Mouse (Mus musculus) layer of hippocampus, adult 9-10 months (tissue): ENCODE measurements at regions not wholly inside any gene's neighbourhood (a gene's known extent, or its start where the extent isn't known, plus 50 kb on each side); places are given as distances from the start of the nearest gene placed in this dataset.
"Not testable (repeated sequence)": the region's sequence is repeated elsewhere in the genome, so short reads cannot be mapped to it uniquely, and the experiment has no call there.

Experiments
- DNase-seq: peaks from one replicate; pipeline ENCODE4 v3.0.0; 2022; ENCODE audit warnings: low spot score

GRCm38 (mm10) chr14:107214391-107214790 lies 1108.4 kb downstream of the Trim52 start:
- no peak for DNase-seq

DNA sequence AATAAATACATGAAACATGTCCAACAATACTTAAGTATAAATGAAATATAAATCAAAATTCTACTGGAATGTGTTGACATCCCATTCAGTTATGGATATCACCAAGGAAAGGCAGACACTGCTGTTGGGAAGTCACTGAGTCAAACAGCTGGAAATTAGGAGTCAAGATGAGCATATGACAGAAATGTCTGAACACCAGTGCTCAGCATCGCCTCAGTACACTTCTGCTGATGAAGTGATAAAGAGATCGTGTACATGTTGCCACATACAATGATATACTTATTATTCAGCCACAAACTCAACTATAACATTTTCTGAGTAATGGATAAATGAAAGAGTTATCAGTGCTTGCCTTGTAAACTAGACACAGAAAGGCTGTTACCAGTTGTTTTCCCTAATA lies 1158.2 kb downstream of the Trim52 start:
- DNase-seq, result no peak

DNA sequence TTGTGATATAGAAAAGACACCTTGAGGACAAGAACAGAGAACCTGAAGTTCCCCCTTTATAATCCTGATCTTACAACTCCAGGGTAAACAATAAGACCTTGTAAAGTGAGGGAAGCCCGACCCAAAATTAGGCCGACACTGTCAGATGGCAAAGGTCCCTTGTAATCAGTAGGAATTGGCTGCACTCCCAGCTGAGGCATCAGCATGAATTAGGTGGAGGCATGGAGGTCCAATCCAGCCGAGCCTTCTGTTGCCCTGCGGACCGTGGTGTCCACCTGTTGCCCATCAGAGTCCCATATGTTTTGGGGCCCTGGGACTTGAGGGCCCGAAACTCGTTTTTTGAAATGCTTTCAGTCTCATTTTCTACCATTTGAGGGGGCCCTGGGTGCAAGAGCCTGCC lies 1174.3 kb downstream of the Trim52 start:
- not testable (repeated sequence) for DNase-seq

- peak; percentile 30 for DNase-seq
Measured at GRCm38 (mm10) chr14:107329302-107329701, 1223.3 kb downstream of the Trim52 start.

DNA sequence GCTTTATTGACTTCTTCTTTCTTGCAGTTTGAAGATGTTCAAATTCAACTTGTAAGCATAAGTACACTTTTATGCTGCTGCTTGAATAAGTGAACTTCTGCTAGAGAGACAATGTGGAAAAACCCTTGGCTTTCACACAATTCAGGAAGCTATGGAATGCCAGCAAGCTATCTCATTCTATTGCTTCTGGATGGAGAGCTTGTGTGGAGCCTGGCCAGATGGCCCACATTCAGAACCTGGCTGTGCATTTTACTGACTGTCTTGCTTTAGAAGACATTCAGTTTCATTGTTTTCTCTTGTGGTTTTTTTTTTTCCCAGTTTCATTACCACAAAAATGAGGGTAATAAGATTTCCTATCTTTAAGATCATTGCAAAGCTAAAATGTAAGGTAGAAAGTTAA lies 1234.2 kb downstream of the Trim52 start:
- no peak for DNase-seq

GRCm38 (mm10) chr14:107362788-107363187 lies 1256.8 kb downstream of the Trim52 start:
- no peak for DNase-seq
